In the genomic region with DNA sequence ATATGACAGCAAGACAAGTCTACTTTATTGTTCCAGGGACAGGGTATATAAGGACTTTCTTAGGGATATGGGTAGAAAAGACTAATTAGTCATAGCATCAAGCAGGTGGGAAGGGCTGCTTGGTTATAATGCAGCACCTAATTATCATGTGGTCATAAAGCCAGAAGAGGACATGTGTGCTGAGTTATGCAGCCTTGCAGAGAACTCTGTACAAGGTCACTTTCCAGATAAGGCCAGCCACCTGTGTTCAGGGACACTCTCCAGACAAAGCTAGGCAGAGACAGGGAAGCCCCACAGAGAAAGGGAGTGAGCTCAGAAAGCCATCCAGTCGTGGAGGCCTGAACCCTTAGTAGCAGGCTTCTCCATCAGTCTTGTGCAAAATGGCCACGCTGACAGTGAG, we compare ENCODE assay signal across 25 mouse cellular contexts. TPM values are rescaled to one million over a fixed set of nuclear protein-coding genes. Genes with fewer than 3 reads are reported as not detected.
DNase-seq lines count a peak whose midpoint lies in the region; ATAC-seq lines count a peak whose summit lies in the region.
"Had no signal": no experiment of that assay in that cellular context is flagged by ENCODE, and none has a peak within 500 bp of the region (broad histone marks: within the 10 kb centered on the region; RNA-seq: fewer than 3 reads in every experiment).

No protein-coding gene starts in this region.

- no peaks in the 10 kb centered on the region for H3K27me3 ChIP-seq in heart, embryonic 13.5 days (replicated peaks)
- no peaks in the 10 kb centered on the region for H3K27me3 ChIP-seq in heart, embryonic 16.5 days (ENCODE audit: control insufficient read depth, insufficient read depth, low read length)
- H3K27me3 ChIP-seq in hindbrain, embryonic 14.5 days (ENCODE audit: control insufficient read depth, insufficient read depth, low read length): no peaks in the 10 kb centered on the region
- H3K27me3 ChIP-seq: forebrain, embryonic 13.5 days; hindbrain, embryonic 12.5 days; kidney, embryonic 15.5 days; limb, embryonic 12.5 days; liver, embryonic 15.5 days; lung, embryonic 15.5 days; midbrain, embryonic 15.5 days; neural tube, embryonic 15.5 days had no signal

- peak; percentile 32 for DNase-seq in adrenal gland, postnatal 14 days
- no peak for DNase-seq in adrenal gland, postnatal 25 days
- DNase-seq in heart, adult 11 months: no peak
- DNase-seq in adrenal gland, postnatal 36 days: peak; percentile 14 to 34
- no peak for DNase-seq in hindbrain, embryonic 14.5 days (ENCODE audit: low spot score)
- no peak for DNase-seq in left cerebral cortex, postnatal 10 days (ENCODE audit: extremely low spot score in 1 of 2, low spot score in 2 of 2)
- DNase-seq: cerebellum, adult 9-10 months; cerebellum, postnatal 36 days; gastrocnemius, postnatal 25 days; kidney, adult 18-20 months; kidney, postnatal 25 days; right cerebral cortex, adult 18-20 months; right cerebral cortex, postnatal 4 days had no signal

- intact Hi-C loops in left cerebral cortex, postnatal 10 days (cut with DNase I): no loop called here

- no peaks in the 10 kb centered on the region for H3K36me3 ChIP-seq in heart, embryonic 13.5 days
- no peaks in the 10 kb centered on the region for H3K36me3 ChIP-seq in heart, embryonic 16.5 days (ENCODE audit: control insufficient read depth, insufficient read depth)
- H3K36me3 ChIP-seq in hindbrain, embryonic 14.5 days (replicated peaks; ENCODE audit: control insufficient read depth, insufficient read depth): no peaks in the 10 kb centered on the region
- H3K36me3 ChIP-seq: hindbrain, embryonic 12.5 days; kidney, embryonic 15.5 days; limb, embryonic 12.5 days; liver, embryonic 15.5 days; lung, embryonic 15.5 days; midbrain, embryonic 10.5 days; midbrain, embryonic 15.5 days; neural tube, embryonic 15.5 days had no signal

- H3K4me3 ChIP-seq in heart, embryonic 13.5 days: no peak overlapping the region
- no peak overlapping the region for H3K4me3 ChIP-seq in heart, embryonic 16.5 days (ENCODE audit: low read length)
- no peak overlapping the region for H3K4me3 ChIP-seq in hindbrain, embryonic 14.5 days (replicated peaks; ENCODE audit: low read length)
- H3K4me3 ChIP-seq: forebrain, embryonic 13.5 days; hindbrain, embryonic 12.5 days; kidney, embryonic 15.5 days; limb, embryonic 12.5 days; liver, embryonic 15.5 days; lung, embryonic 15.5 days; midbrain, embryonic 10.5 days; midbrain, embryonic 15.5 days; neural tube, embryonic 15.5 days had no signal

- ATAC-seq in heart, embryonic 13.5 days (ENCODE audit: extremely low read depth, insufficient number of reproducible peaks, low FRiP score, low TSS enrichment): no peak
- no peak for ATAC-seq in heart, embryonic 16.5 days (replicated peaks; ENCODE audit: extremely low read depth, insufficient read depth, low FRiP score)
- ATAC-seq in hindbrain, embryonic 14.5 days (ENCODE audit: low FRiP score): no peak
- ATAC-seq: CD4-positive, CD25-positive, alpha-beta regulatory T cell, adult 4 months; forebrain, embryonic 13.5 days; midbrain, embryonic 15.5 days had no signal

- peak overlapping the region; percentile 78 for H3K27ac ChIP-seq in heart, embryonic 13.5 days (replicated peaks)
- peak overlapping the region; percentile 49 for H3K27ac ChIP-seq in heart, embryonic 16.5 days (ENCODE audit: low read length)
- H3K27ac ChIP-seq in hindbrain, embryonic 14.5 days: no peak overlapping the region
- H3K27ac ChIP-seq: forebrain, embryonic 13.5 days; hindbrain, embryonic 12.5 days; kidney, embryonic 15.5 days; limb, embryonic 12.5 days; liver, embryonic 15.5 days; lung, embryonic 15.5 days; midbrain, embryonic 10.5 days; midbrain, embryonic 15.5 days; neural tube, embryonic 15.5 days had no signal

- H3K9me3 ChIP-seq in heart, embryonic 13.5 days: no peaks in the 10 kb centered on the region
- no peaks in the 10 kb centered on the region for H3K9me3 ChIP-seq in heart, embryonic 16.5 days (replicated peaks; ENCODE audit: control insufficient read depth, low read length)
- no peaks in the 10 kb centered on the region for H3K9me3 ChIP-seq in hindbrain, embryonic 14.5 days (ENCODE audit: control insufficient read depth, low read length)
- H3K9me3 ChIP-seq: forebrain, embryonic 13.5 days; hindbrain, embryonic 12.5 days; kidney, embryonic 15.5 days; limb, embryonic 12.5 days; liver, embryonic 15.5 days; lung, embryonic 15.5 days; midbrain, embryonic 10.5 days; midbrain, embryonic 15.5 days; neural tube, embryonic 15.5 days had no signal

- 63% methylated on average over 2 of the region's 2 CpGs for WGBS in heart, embryonic 13.5 days
- WGBS in heart, embryonic 16.5 days: 56% methylated on average over 2 of the region's 2 CpGs
- 63% methylated on average over 2 of the region's 2 CpGs for WGBS in hindbrain, embryonic 14.5 days

- H3K4me2 ChIP-seq in heart, embryonic 13.5 days: no peak overlapping the region
- H3K4me2 ChIP-seq in heart, embryonic 16.5 days (ENCODE audit: low read depth, low read length): no peak overlapping the region
- H3K4me2 ChIP-seq in hindbrain, embryonic 14.5 days (replicated peaks): no peak overlapping the region
- H3K4me2 ChIP-seq: forebrain, embryonic 13.5 days; hindbrain, embryonic 12.5 days; kidney, embryonic 15.5 days; limb, embryonic 12.5 days; liver, embryonic 15.5 days; lung, embryonic 15.5 days; midbrain, embryonic 15.5 days; neural tube, embryonic 15.5 days had no signal

- H3K4me1 ChIP-seq in heart, embryonic 13.5 days: peaks cover 32% of the 10 kb centered on the region
- H3K4me1 ChIP-seq in heart, embryonic 16.5 days (ENCODE audit: control insufficient read depth, insufficient read depth, low read length): peaks cover 10% of the 10 kb centered on the region
- H3K4me1 ChIP-seq in hindbrain, embryonic 14.5 days (replicated peaks; ENCODE audit: control insufficient read depth, insufficient read depth, low read length): 0 out of 2 replicates have a peak, but pooled peaks cover 5% of the 10 kb centered on the region

- H3K9ac ChIP-seq in heart, embryonic 13.5 days: no peak overlapping the region
- H3K9ac ChIP-seq in heart, embryonic 16.5 days (ENCODE audit: low read length): no peak overlapping the region
- H3K9ac ChIP-seq in hindbrain, embryonic 14.5 days: no peak overlapping the region
- H3K9ac ChIP-seq: forebrain, embryonic 13.5 days; hindbrain, embryonic 12.5 days; kidney, embryonic 15.5 days; limb, embryonic 12.5 days; liver, embryonic 15.5 days; lung, embryonic 15.5 days; midbrain, embryonic 15.5 days; neural tube, embryonic 15.5 days had no signal

RNA-seq across cellular contexts. Expression of a gene that starts 22.7 kb away (rescaled TPM):
- 16.4 and 22.9 TPM in 2 replicates for total RNA-seq in adrenal gland, postnatal 14 days (2021)
- 19.1 and 22.6 TPM in 2 replicates for total RNA-seq in adrenal gland, postnatal 25 days (2021)
- 5.7 and 6.0 TPM in 2 replicates for polyA plus RNA-seq in heart, embryonic 13.5 days (2015; fragmentation: Nextera tagmentation; extraction: Ambion mirVana)
- 10 to 100 TPM; 19.4 to 20.0 TPM for total RNA-seq in adrenal gland, postnatal 36 days (2021)
- polyA plus RNA-seq in heart, embryonic 16.5 days (2015; fragmentation: Nextera tagmentation; extraction: Ambion mirVana): 6.3 and 6.5 TPM in 2 replicates
- 13.0 and 13.3 TPM in 2 replicates for polyA plus RNA-seq in hindbrain, embryonic 14.5 days (2014; fragmentation: Nextera tagmentation; extraction: Ambion mirVana)
- 10 to 100 TPM; 17.8 to 20.2 TPM for total RNA-seq in left cerebral cortex, postnatal 10 days (2021)

RNA-seq across cellular contexts. Expression of a gene that starts 29.5 kb away (rescaled TPM):
- 21.0 and 23.7 TPM in 2 replicates for total RNA-seq in adrenal gland, postnatal 14 days (2021)
- total RNA-seq in adrenal gland, postnatal 25 days (2021): 22.0 and 26.2 TPM in 2 replicates
- polyA plus RNA-seq in heart, embryonic 13.5 days (2015; fragmentation: Nextera tagmentation; extraction: Ambion mirVana): 1.0 and 1.1 TPM in 2 replicates
- total RNA-seq in adrenal gland, postnatal 36 days (2021): 10 to 100 TPM; 18.5 to 25.0 TPM
- polyA plus RNA-seq in heart, embryonic 16.5 days (2015; fragmentation: Nextera tagmentation; extraction: Ambion mirVana): 1.1 and 1.6 TPM in 2 replicates
- 2.6 and 2.9 TPM in 2 replicates for polyA plus RNA-seq in hindbrain, embryonic 14.5 days (2014; fragmentation: Nextera tagmentation; extraction: Ambion mirVana)
- total RNA-seq in left cerebral cortex, postnatal 10 days (2021): 10 to 100 TPM; 10.5 to 12.8 TPM

Comparison
In these comparisons a context has a peak if more than half of its experiments do, and no peak if none do; other contexts are left out.
1. DNase-seq: peak in adrenal gland, postnatal 14 days (single experiment) and adrenal gland, postnatal 36 days (2 of 2); none in adrenal gland, postnatal 25 days (single experiment), heart, adult 11 months (single experiment), hindbrain, embryonic 14.5 days (single experiment) and left cerebral cortex, postnatal 10 days (0 of 2).